In the genomic region with DNA sequence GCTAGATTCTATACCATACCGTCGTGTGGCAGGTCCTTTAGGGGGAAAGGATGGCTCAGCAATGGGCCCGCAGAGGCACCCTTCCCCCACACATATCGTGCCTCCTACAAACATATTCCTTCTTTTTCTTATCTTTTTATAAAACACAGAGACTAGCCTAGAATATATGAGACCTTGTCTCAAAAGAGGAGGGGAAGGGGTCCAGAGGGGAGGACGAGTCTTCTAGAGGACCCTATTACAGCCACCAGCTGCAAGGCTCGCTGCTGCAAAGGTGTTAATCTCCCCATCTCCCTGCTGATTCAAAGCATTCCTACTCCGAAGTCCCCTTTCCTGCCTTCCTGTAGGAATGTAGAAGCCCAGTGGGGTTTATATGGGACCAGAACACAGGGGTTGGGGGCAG, we compare ENCODE assay signal across 12 mouse cellular contexts. TPM values are rescaled to one million over a fixed set of nuclear protein-coding genes. Genes with fewer than 3 reads are reported as not detected.
DNase-seq lines count a peak whose midpoint lies in the region; ATAC-seq lines count a peak whose summit lies in the region.
"Had no signal": no experiment of that assay in that cellular context is flagged by ENCODE, and none has a peak within 500 bp of the region (broad histone marks: within the 10 kb centered on the region; RNA-seq: fewer than 3 reads in every experiment).

No protein-coding gene starts in this region.

- H3K4me1 ChIP-seq in heart, embryonic 12.5 days (replicated peaks), result peaks cover 22% of the 10 kb centered on the region
- H3K4me1 ChIP-seq in hindbrain, embryonic 11.5 days (replicated peaks; ENCODE audit: control insufficient read depth, insufficient read depth, low read length), result no peaks in the 10 kb centered on the region; the same call in 1 of the 2 replicates
- peaks cover 12% of the 10 kb centered on the region for H3K4me1 ChIP-seq in midbrain, embryonic 11.5 days (ENCODE audit: control insufficient read depth, insufficient read depth, low read length)

- H3K9me3 ChIP-seq in heart, embryonic 12.5 days (replicated peaks), result no peaks in the 10 kb centered on the region; the same call in 1 of the 2 replicates
- no peaks in the 10 kb centered on the region for H3K9me3 ChIP-seq in hindbrain, embryonic 11.5 days (ENCODE audit: control insufficient read depth, low read length)
- no peaks in the 10 kb centered on the region for H3K9me3 ChIP-seq in midbrain, embryonic 11.5 days (ENCODE audit: control insufficient read depth, low read length)

- no peaks in the 10 kb centered on the region for H3K36me3 ChIP-seq in heart, embryonic 12.5 days
- H3K36me3 ChIP-seq in hindbrain, embryonic 11.5 days (ENCODE audit: control insufficient read depth, insufficient read depth, low read length), result no peaks in the 10 kb centered on the region
- no peaks in the 10 kb centered on the region for H3K36me3 ChIP-seq in midbrain, embryonic 11.5 days (ENCODE audit: control insufficient read depth, insufficient read depth, low read length)

- no peaks in the 10 kb centered on the region for H3K27me3 ChIP-seq in heart, embryonic 12.5 days (replicated peaks)
- H3K27me3 ChIP-seq in hindbrain, embryonic 11.5 days (ENCODE audit: control insufficient read depth, insufficient read depth, low read length), result no peaks in the 10 kb centered on the region
- H3K27me3 ChIP-seq in midbrain, embryonic 11.5 days (ENCODE audit: control insufficient read depth, insufficient read depth, low read length), result no peaks in the 10 kb centered on the region

- 7% methylated on average over 7 of the region's 7 CpGs for WGBS in heart, embryonic 12.5 days
- WGBS in hindbrain, embryonic 11.5 days, result 6% methylated on average over 7 of the region's 7 CpGs
- WGBS in midbrain, embryonic 11.5 days, result 2% methylated on average over 7 of the region's 7 CpGs

- intact Hi-C loops in left cerebral cortex, postnatal 14 days (cut with DNase I), result no loop called here

- no peak for DNase-seq in heart, adult 8-10 months (ENCODE audit: low spot score)
- peak; percentile 48 for DNase-seq in ES-CJ7 (ENCODE audit: low read depth, low spot score)
- no peak for DNase-seq in hindbrain, embryonic 11.5 days (ENCODE audit: low spot score)
- DNase-seq in midbrain, embryonic 11.5 days (ENCODE audit: low spot score, missing footprints), result no peak
- DNase-seq in spleen, postnatal 14 days (ENCODE audit: low spot score in 2 of 2), result no peak
- DNase-seq in right cerebral cortex, postnatal 10 days (ENCODE audit: low spot score in 2 of 2), result no peak
- DNase-seq in left cerebral cortex, postnatal 14 days (ENCODE audit: low spot score in 2 of 2), result no peak
- DNase-seq: adrenal gland, adult 2 months; cerebellum, postnatal 10 days; kidney, adult 11 months had no signal

- peak overlapping the region; percentile 41 for H3K4me2 ChIP-seq in heart, embryonic 12.5 days
- H3K4me2 ChIP-seq in hindbrain, embryonic 11.5 days (replicated peaks; ENCODE audit: low read depth, low read length), result no peak overlapping the region
- peak overlapping the region; percentile 12; the same call in 1 of the 2 replicates for H3K4me2 ChIP-seq in midbrain, embryonic 11.5 days

- no peak overlapping the region for H3K27ac ChIP-seq in heart, embryonic 12.5 days (ENCODE audit: poor library complexity, severe bottlenecking)
- no peak overlapping the region for H3K27ac ChIP-seq in hindbrain, embryonic 11.5 days (ENCODE audit: low read depth, low read length)
- H3K27ac ChIP-seq in midbrain, embryonic 11.5 days (ENCODE audit: low read depth, low read length), result peak overlapping the region; percentile 46; the same call in 1 of the 2 replicates
- H3K27ac ChIP-seq: liver, embryonic 14.5 days had no signal

- no peak overlapping the region for H3K9ac ChIP-seq in heart, embryonic 12.5 days
- 0 out of 2 replicates have a peak overlapping the region, but pooled peaks have one; percentile 9 for H3K9ac ChIP-seq in hindbrain, embryonic 11.5 days (ENCODE audit: low read depth, low read length)
- no peak overlapping the region; the same call in 1 of the 2 replicates for H3K9ac ChIP-seq in midbrain, embryonic 11.5 days (ENCODE audit: low read length)
- H3K9ac ChIP-seq: liver, embryonic 14.5 days had no signal

- no peak overlapping the region for H3K4me3 ChIP-seq in heart, embryonic 12.5 days
- no peak overlapping the region for H3K4me3 ChIP-seq in hindbrain, embryonic 11.5 days (ENCODE audit: low read depth, low read length)
- H3K4me3 ChIP-seq in midbrain, embryonic 11.5 days (ENCODE audit: low read depth, low read length), result no peak overlapping the region

- no peak for ATAC-seq in heart, embryonic 12.5 days (ENCODE audit: insufficient number of reproducible peaks, low FRiP score)
- no peak for ATAC-seq in hindbrain, embryonic 11.5 days (ENCODE audit: low FRiP score)
- ATAC-seq in midbrain, embryonic 11.5 days (ENCODE audit: low FRiP score), result no peak

RNA-seq across cellular contexts. Expression of a gene that starts 12.1 kb away (rescaled TPM):
- 19.6 and 21.6 TPM in 2 replicates for polyA plus RNA-seq in heart, embryonic 12.5 days (2016; fragmentation: Nextera tagmentation; extraction: Ambion mirVana)
- 10 to 100 TPM; 23.9 to 28.4 (median 26.4) TPM for total RNA-seq in heart, adult 8-10 months (2022)
- polyA plus RNA-seq in hindbrain, embryonic 11.5 days (2014; fragmentation: Nextera tagmentation; extraction: Ambion mirVana), result 7.9 and 8.5 TPM in 2 replicates
- polyA plus RNA-seq in midbrain, embryonic 11.5 days (2014; fragmentation: Nextera tagmentation; extraction: Ambion mirVana), result 7.9 and 8.5 TPM in 2 replicates
- total RNA-seq in left cerebral cortex, postnatal 14 days (2021), result 10 to 100 TPM; 11.2 to 11.5 TPM

RNA-seq across cellular contexts. Expression of a gene that starts 14.7 kb away (rescaled TPM):
- 23.4 and 23.9 TPM in 2 replicates for polyA plus RNA-seq in heart, embryonic 12.5 days (2016; fragmentation: Nextera tagmentation; extraction: Ambion mirVana)
- 10 to 100 TPM; 13.7 to 14.5 (median 14.1) TPM for total RNA-seq in heart, adult 8-10 months (2022)
- 46.9 and 53.7 TPM in 2 replicates for polyA plus RNA-seq in hindbrain, embryonic 11.5 days (2014; fragmentation: Nextera tagmentation; extraction: Ambion mirVana)
- 62.5 and 63.7 TPM in 2 replicates for polyA plus RNA-seq in midbrain, embryonic 11.5 days (2014; fragmentation: Nextera tagmentation; extraction: Ambion mirVana)
- 100 to 1,000 TPM; 112 TPM for total RNA-seq in left cerebral cortex, postnatal 14 days (2021)

RNA-seq across cellular contexts. Expression of a gene that starts 31.4 kb away (rescaled TPM):
- 0.27 and 0.52 TPM in 2 replicates for polyA plus RNA-seq in heart, embryonic 12.5 days (2016; fragmentation: Nextera tagmentation; extraction: Ambion mirVana)
- total RNA-seq in heart, adult 8-10 months (2022), result 1 to 10 TPM in 3 of 4 experiments, under 1 TPM in 1; 0.44 to 2.5 (median 1.5) TPM
- 4.5 and 7.5 TPM in 2 replicates for polyA plus RNA-seq in hindbrain, embryonic 11.5 days (2014; fragmentation: Nextera tagmentation; extraction: Ambion mirVana)
- 0.40 and 1.2 TPM in 2 replicates for polyA plus RNA-seq in midbrain, embryonic 11.5 days (2014; fragmentation: Nextera tagmentation; extraction: Ambion mirVana)
- 1 to 10 TPM; 1.1 to 1.5 TPM for total RNA-seq in left cerebral cortex, postnatal 14 days (2021)
